Mouse (Mus musculus): ENCODE results near the gene Eef1a2. TPM values are rescaled to one million over a fixed set of nuclear protein-coding genes. Genes with fewer than 3 reads are reported as not detected.
A peak's percentile ranks its signal among the peaks of the same experiment; 100 is the strongest.

The Eef1a2 gene
- polyA plus RNA-seq, 1 experiment from 2014 or later, result 1.6 TPM

DNA sequence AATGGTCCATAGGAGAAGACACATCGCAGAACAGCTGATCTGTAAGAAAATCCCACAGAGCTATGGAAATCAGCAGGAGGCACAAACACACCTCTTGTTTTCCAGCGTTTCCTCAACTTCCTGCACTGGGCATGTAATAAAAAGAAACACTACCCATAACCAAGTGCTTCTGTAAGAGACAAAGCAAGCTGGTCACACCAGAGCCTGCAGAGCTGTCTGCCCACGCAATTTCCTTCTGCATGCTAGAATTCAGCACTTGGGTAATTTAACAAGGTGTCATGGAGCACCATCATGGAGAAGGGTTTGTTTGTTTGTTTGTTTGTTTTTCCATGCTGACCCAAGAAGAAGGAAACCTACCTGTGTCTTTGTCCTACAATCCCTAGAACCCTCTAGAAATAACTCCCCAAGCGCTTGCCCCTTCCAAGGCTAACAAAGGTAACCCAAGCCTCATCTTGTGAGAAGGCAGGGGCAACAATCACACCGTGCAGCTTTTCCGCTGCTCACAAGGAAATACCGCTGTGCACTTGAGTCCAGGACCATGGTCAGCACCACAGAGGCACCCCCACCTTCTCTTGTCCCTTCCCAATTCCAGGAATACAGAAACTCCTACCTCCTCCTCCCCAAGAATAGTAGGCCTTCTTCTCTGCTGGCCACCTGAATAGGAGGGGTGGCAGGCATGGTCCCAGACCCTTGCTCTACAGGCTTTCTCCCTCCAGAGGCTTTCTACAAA lies 30.9 kb downstream of the Eef1a2 start:
- no peak for ATAC-seq (ENCODE audit: low FRiP score, low read depth)
- H3K4me1 ChIP-seq, result peaks cover 24% of the 10 kb centered on the region
- no peak overlapping the region for H3K9ac ChIP-seq (replicated peaks)
- no peak overlapping the region for H3K4me3 ChIP-seq
- no peak overlapping the region for H3K4me2 ChIP-seq (replicated peaks)
- no peaks in the 10 kb centered on the region for H3K36me3 ChIP-seq
- WGBS, result 49% methylated on average over 7 of the region's 7 CpGs
- no peaks in the 10 kb centered on the region for H3K9me3 ChIP-seq
- no peak overlapping the region for H3K27ac ChIP-seq (replicated peaks)
- no peaks in the 10 kb centered on the region for H3K27me3 ChIP-seq

- ATAC-seq (ENCODE audit: low FRiP score, low read depth), result no peak
- no peaks in the 10 kb centered on the region for H3K36me3 ChIP-seq
- H3K4me2 ChIP-seq (replicated peaks), result no peak overlapping the region
- no peaks in the 10 kb centered on the region for H3K27me3 ChIP-seq
- no peak overlapping the region for H3K9ac ChIP-seq (replicated peaks)
- H3K9me3 ChIP-seq, result no peaks in the 10 kb centered on the region
- no peak overlapping the region for H3K4me3 ChIP-seq
- H3K27ac ChIP-seq (replicated peaks), result peak overlapping the region; percentile 88
- peaks cover 47% of the 10 kb centered on the region for H3K4me1 ChIP-seq
Observed at GRCm38 (mm10) chr2:181122642-181123041, 34.2 kb downstream of the Eef1a2 start.

GRCm38 (mm10) chr2:181120922-181121449 lies 35.8 kb downstream of the Eef1a2 start:
- 0 out of 2 replicates have a peak, but pooled peaks cover 2% of the 10 kb centered on the region for H3K27me3 ChIP-seq
- H3K4me1 ChIP-seq, result peaks cover 54% of the 10 kb centered on the region
- no peak overlapping the region for H3K4me2 ChIP-seq (replicated peaks)
- no peaks in the 10 kb centered on the region for H3K9me3 ChIP-seq
- H3K36me3 ChIP-seq, result no peaks in the 10 kb centered on the region
- H3K27ac ChIP-seq (replicated peaks), result peak overlapping the region; percentile 88
- peak; percentile 87 for ATAC-seq (ENCODE audit: low FRiP score, low read depth)
- H3K4me3 ChIP-seq, result no peak overlapping the region
- H3K9ac ChIP-seq (replicated peaks), result no peak overlapping the region
- 68% methylated on average over 4 of the region's 4 CpGs for WGBS

DNA sequence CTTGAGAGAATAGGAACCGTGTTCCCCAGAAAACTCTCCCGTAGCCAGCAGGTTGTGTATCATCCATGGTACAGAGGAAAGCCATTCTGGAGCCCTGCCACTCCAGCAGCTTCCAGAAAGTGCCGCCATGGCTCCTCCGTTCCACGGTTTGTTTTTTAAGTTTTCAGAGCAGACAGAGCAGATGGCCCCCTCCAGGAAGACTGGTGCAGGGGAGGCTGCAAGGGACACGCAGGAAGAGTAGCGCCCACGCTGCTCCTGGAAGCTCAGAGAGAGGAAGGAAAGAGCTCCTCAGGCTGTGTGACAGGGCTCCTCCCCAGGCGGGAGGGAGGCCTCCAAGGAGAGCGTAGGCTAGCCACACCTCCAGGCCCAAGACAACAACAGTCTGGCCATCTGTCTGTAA lies 36.9 kb downstream of the Eef1a2 start:
- 0 out of 2 replicates have a peak, but pooled peaks cover 3% of the 10 kb centered on the region for H3K27me3 ChIP-seq
- no peak overlapping the region for H3K4me2 ChIP-seq (replicated peaks)
- H3K9me3 ChIP-seq, result no peaks in the 10 kb centered on the region
- H3K27ac ChIP-seq (replicated peaks), result peak overlapping the region; percentile 88
- H3K4me1 ChIP-seq, result peaks cover 62% of the 10 kb centered on the region
- H3K9ac ChIP-seq (replicated peaks), result 0 out of 2 replicates have a peak overlapping the region, but pooled peaks have one; percentile 8
- no peaks in the 10 kb centered on the region for H3K36me3 ChIP-seq
- 38% methylated on average over 10 of the region's 10 CpGs for WGBS
- H3K4me3 ChIP-seq, result no peak overlapping the region
- no peak for ATAC-seq (ENCODE audit: low FRiP score, low read depth)

DNA sequence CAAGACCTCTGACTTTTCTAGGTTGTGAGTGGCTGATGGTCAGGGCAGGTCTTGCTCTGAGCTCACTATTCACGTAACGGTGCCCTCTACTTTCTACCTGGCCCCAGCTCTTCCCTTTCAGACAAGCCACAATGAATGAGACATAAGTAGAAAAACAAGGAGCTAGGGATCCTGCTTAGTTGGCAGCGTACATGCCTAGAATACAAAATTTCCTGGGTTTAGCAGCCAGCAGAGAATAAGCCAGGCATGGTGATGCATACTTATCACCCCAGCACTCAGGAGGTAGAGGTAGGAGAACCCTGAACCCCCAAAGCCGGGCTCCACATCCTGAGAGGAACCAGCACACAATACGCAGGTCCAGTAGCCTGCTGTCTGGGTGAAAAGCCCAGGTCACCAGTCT lies 40.4 kb downstream of the Eef1a2 start:
- Histone ChIP-seq H3K9me3 (no peaks in the 10 kb centered on the region), H3K9ac (replicated peaks) (no peak overlapping the region), H3K27ac (replicated peaks) (no peak overlapping the region), H3K4me3 (no peak overlapping the region), H3K36me3 (no peaks in the 10 kb centered on the region), H3K27me3 (0 out of 2 replicates have a peak, but pooled peaks cover 3% of the 10 kb centered on the region), H3K4me1 (peaks cover 59% of the 10 kb centered on the region), H3K4me2 (replicated peaks) (no peak overlapping the region)
- WGBS, result 84% methylated on average over 5 of the region's 5 CpGs
- no peak for ATAC-seq (ENCODE audit: low FRiP score, low read depth)

GRCm38 (mm10) chr2:181115367-181115766 lies 41.4 kb downstream of the Eef1a2 start:
- H3K27ac ChIP-seq (replicated peaks), result no peak overlapping the region

GRCm38 (mm10) chr2:181113762-181114361 lies 43.0 kb downstream of the Eef1a2 start:
- Histone ChIP-seq H3K9me3 (no peaks in the 10 kb centered on the region), H3K4me3 (no peak overlapping the region), H3K4me1 (peaks cover 38% of the 10 kb centered on the region), H3K27me3 (0 out of 2 replicates have a peak, but pooled peaks cover 3% of the 10 kb centered on the region), H3K27ac (replicated peaks) (peak overlapping the region; percentile 27; the same call in 1 of the 2 replicates), H3K4me2 (replicated peaks) (no peak overlapping the region), H3K36me3 (no peaks in the 10 kb centered on the region), H3K9ac (replicated peaks) (no peak overlapping the region)
- WGBS, result 43% methylated on average over 8 of the region's 8 CpGs
- peak; percentile 54 for ATAC-seq (ENCODE audit: low FRiP score, low read depth)

More at GRCm38 (mm10) chr2:181115367-181115766, 41.4 kb downstream of the Eef1a2 start:
- Histone ChIP-seq H3K9ac (replicated peaks) (no peak overlapping the region), H3K9me3 (no peaks in the 10 kb centered on the region), H3K4me2 (replicated peaks) (no peak overlapping the region), H3K27me3 (0 out of 2 replicates have a peak, but pooled peaks cover 3% of the 10 kb centered on the region), H3K4me1 (peaks cover 52% of the 10 kb centered on the region), H3K4me3 (no peak overlapping the region), H3K36me3 (no peaks in the 10 kb centered on the region)
- no peak for ATAC-seq (ENCODE audit: low FRiP score, low read depth)
- WGBS, result 86% methylated on average over 3 of the region's 3 CpGs

GRCm38 (mm10) chr2:181111665-181112064 lies 45.1 kb downstream of the Eef1a2 start:
- H3K36me3 ChIP-seq, result no peaks in the 10 kb centered on the region
- no peak for ATAC-seq (ENCODE audit: low FRiP score, low read depth)
- 0 out of 2 replicates have a peak, but pooled peaks cover 3% of the 10 kb centered on the region for H3K27me3 ChIP-seq
- WGBS, result 100% methylated on average over 1 of the region's 1 CpGs
- H3K9ac ChIP-seq (replicated peaks), result no peak overlapping the region
- no peak overlapping the region for H3K4me3 ChIP-seq
- peaks cover 34% of the 10 kb centered on the region for H3K4me1 ChIP-seq
- no peak overlapping the region for H3K27ac ChIP-seq (replicated peaks)
- no peaks in the 10 kb centered on the region for H3K9me3 ChIP-seq
- no peak overlapping the region for H3K4me2 ChIP-seq (replicated peaks)

DNA sequence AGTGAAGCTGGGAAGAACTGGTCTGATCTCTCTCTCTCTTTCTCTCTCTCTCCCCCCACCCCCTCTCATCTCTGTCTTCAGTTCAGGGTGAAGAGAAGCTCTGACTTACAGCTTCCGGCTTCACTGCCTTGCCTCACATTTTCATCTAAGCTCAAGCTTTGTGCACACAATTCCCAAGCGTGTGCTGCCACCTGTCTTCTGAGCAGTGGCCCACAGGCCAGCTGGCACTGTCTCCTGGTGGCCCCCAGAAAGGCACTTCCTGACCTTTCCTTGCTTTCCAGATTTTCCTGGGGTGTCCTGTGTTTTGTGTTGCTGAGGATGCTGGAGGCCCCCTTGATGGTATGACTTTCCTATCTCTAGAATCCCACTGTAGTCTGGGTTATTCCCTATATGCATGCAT lies 52.7 kb downstream of the Eef1a2 start:
- 72% methylated on average over 2 of the region's 2 CpGs for WGBS
- H3K4me2 ChIP-seq (replicated peaks), result no peak overlapping the region
- no peaks in the 10 kb centered on the region for H3K9me3 ChIP-seq
- no peak for ATAC-seq (ENCODE audit: low FRiP score, low read depth)
- H3K36me3 ChIP-seq, result no peaks in the 10 kb centered on the region
- no peak overlapping the region for H3K9ac ChIP-seq (replicated peaks)
- no peak overlapping the region for H3K27ac ChIP-seq (replicated peaks)
- H3K4me1 ChIP-seq, result peaks cover 12% of the 10 kb centered on the region
- no peak overlapping the region for H3K4me3 ChIP-seq
- no peaks in the 10 kb centered on the region for H3K27me3 ChIP-seq

DNA sequence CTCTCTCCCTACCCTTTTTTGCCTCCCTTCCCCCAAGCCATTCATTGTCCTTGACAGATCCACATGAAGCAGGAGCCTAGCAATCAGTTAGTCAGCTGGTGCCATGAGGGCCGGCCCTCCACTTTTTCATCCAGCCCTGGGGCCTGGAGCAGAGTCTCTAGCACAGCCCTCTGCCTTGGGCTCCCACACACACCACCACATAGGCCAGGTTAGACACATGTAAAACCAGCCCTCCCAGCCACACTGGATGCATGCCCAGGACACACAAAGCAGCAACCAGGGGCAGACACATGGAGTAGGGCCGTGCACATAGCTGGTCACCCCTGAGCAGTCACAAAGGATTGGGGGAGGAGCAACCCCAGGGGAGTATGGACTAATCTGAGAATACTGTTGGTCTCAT lies 54.7 kb downstream of the Eef1a2 start:
- Histone ChIP-seq H3K9ac (replicated peaks) (no peak overlapping the region), H3K4me3 (no peak overlapping the region), H3K4me2 (replicated peaks) (no peak overlapping the region), H3K27me3 (no peaks in the 10 kb centered on the region), H3K9me3 (no peaks in the 10 kb centered on the region), H3K4me1 (peaks cover 12% of the 10 kb centered on the region), H3K36me3 (no peaks in the 10 kb centered on the region), H3K27ac (replicated peaks) (0 out of 2 replicates have a peak overlapping the region, but pooled peaks have one; percentile 0)
- WGBS, result 19% methylated on average over 2 of the region's 2 CpGs
- ATAC-seq (ENCODE audit: low FRiP score, low read depth), result peak; percentile 30; the same call in 1 of the 2 replicates

- Histone ChIP-seq H3K9ac (replicated peaks) (no peak overlapping the region), H3K36me3 (no peaks in the 10 kb centered on the region), H3K27me3 (no peaks in the 10 kb centered on the region), H3K4me1 (peaks cover 12% of the 10 kb centered on the region), H3K27ac (replicated peaks) (0 out of 2 replicates have a peak overlapping the region, but pooled peaks have one; percentile 0), H3K9me3 (no peaks in the 10 kb centered on the region), H3K4me3 (no peak overlapping the region), H3K4me2 (replicated peaks) (no peak overlapping the region)
- 56% methylated on average over 1 of the region's 1 CpGs for WGBS
- ATAC-seq (ENCODE audit: low FRiP score, low read depth), result no peak
Observed at GRCm38 (mm10) chr2:181101626-181102025, 55.2 kb downstream of the Eef1a2 start.

DNA sequence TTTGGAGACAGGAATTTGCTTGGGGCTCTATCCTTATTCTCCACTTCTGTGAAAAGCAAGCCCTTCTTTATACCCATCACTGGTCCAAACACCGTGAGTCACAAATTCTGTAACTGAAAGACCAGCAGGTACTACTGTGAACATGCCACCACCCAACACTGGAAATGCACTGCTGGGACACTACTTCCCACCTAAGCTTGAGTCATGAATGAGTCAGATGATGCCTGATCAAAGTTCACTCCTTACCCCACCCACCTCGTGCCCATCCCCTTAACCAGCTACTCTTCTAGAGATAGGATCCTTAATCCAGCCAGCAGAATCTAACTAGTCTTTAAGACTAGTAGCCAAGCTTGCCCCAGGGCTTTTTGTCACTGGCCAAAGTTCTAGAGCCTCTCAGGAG lies 56.7 kb downstream of the Eef1a2 start:
- ATAC-seq (ENCODE audit: low FRiP score, low read depth), result no peak
- Histone ChIP-seq H3K36me3 (no peaks in the 10 kb centered on the region), H3K9me3 (no peaks in the 10 kb centered on the region), H3K4me2 (replicated peaks) (no peak overlapping the region), H3K9ac (replicated peaks) (no peak overlapping the region), H3K4me3 (no peak overlapping the region), H3K27me3 (no peaks in the 10 kb centered on the region), H3K27ac (replicated peaks) (no peak overlapping the region), H3K4me1 (peaks cover 12% of the 10 kb centered on the region)
- whole genome bisulfite sequencing, result 85% methylated on average over 2 of the region's 2 CpGs
